Mouse (Mus musculus): ENCODE results near the gene Gm37240. TPM values are rescaled to one million over a fixed set of nuclear protein-coding genes. Genes with fewer than 3 reads are reported as not detected.

Gene Gm37240
- polyA plus RNA-seq, 1 experiment from 2014 or later = 18.1 TPM

GRCm38 (mm10) chr3:84679542-84679941, 1207.8 kb downstream of the Gm37240 start:
- no peak for ATAC-seq (ENCODE audit: low FRiP score, low TSS enrichment)
- WGBS = 83% methylated on average over 8 of the region's 8 CpGs
- no peak for TF ChIP-seq EP300 (optimal IDR thresholded peaks at IDR 0.05)
- TF ChIP-seq CTCF (IDR thresholded peaks at IDR 0.05; ENCODE audit: low read depth) = no peak
- Histone ChIP-seq H3K9me3 (ENCODE audit: control insufficient read depth, low read length) (no peaks in the 10 kb centered on the region), H3K27me3 (ENCODE audit: control insufficient read depth, insufficient read depth, low read length) (no peaks in the 10 kb centered on the region), H3K27ac (replicated peaks) (no peak overlapping the region), H3K4me3 (ENCODE audit: low read depth, low read length) (no peak overlapping the region), H3K4me2 (replicated peaks; ENCODE audit: low read depth) (no peak overlapping the region), H3K36me3 (ENCODE audit: control insufficient read depth, insufficient read depth, low read length) (no peaks in the 10 kb centered on the region), H3K9ac (ENCODE audit: low read length) (no peak overlapping the region), H3K4me1 (replicated peaks; ENCODE audit: control insufficient read depth, insufficient read depth) (no peaks in the 10 kb centered on the region)
- no peak for DNase-seq (ENCODE audit: low spot score)

- no peaks in the 10 kb centered on the region for H3K9me3 ChIP-seq (ENCODE audit: control insufficient read depth, low read length)
- no peak overlapping the region for H3K4me2 ChIP-seq (replicated peaks; ENCODE audit: low read depth)
- H3K4me1 ChIP-seq (replicated peaks; ENCODE audit: control insufficient read depth, insufficient read depth) = no peaks in the 10 kb centered on the region
- H3K27ac ChIP-seq (replicated peaks) = no peak overlapping the region
- H3K36me3 ChIP-seq (ENCODE audit: control insufficient read depth, insufficient read depth, low read length) = no peaks in the 10 kb centered on the region
- ATAC-seq (ENCODE audit: low FRiP score, low TSS enrichment) (no peak), DNase-seq (ENCODE audit: low spot score) (no peak)
- 73% methylated on average over 5 of the region's 5 CpGs for WGBS
- no peaks in the 10 kb centered on the region for H3K27me3 ChIP-seq (ENCODE audit: control insufficient read depth, insufficient read depth, low read length)
- TF ChIP-seq EP300 (optimal IDR thresholded peaks at IDR 0.05) (no peak), CTCF (IDR thresholded peaks at IDR 0.05; ENCODE audit: low read depth) (no peak)
- no peak overlapping the region for H3K4me3 ChIP-seq (ENCODE audit: low read depth, low read length)
- no peak overlapping the region for H3K9ac ChIP-seq (ENCODE audit: low read length)
These were observed 1208.4 kb downstream of the Gm37240 start for GRCm38 (mm10) chr3:84678891-84679290.

- no peak overlapping the region for H3K4me3 ChIP-seq (ENCODE audit: low read depth, low read length)
- WGBS = 84% methylated on average over 5 of the region's 5 CpGs
- no peak overlapping the region for H3K4me2 ChIP-seq (replicated peaks; ENCODE audit: low read depth)
- no peaks in the 10 kb centered on the region for H3K27me3 ChIP-seq (ENCODE audit: control insufficient read depth, insufficient read depth, low read length)
- ATAC-seq (ENCODE audit: low FRiP score, low TSS enrichment) = no peak
- H3K9me3 ChIP-seq (ENCODE audit: control insufficient read depth, low read length) = no peaks in the 10 kb centered on the region
- no peaks in the 10 kb centered on the region for H3K4me1 ChIP-seq (replicated peaks; ENCODE audit: control insufficient read depth, insufficient read depth)
- no peak overlapping the region for H3K27ac ChIP-seq (replicated peaks)
- TF ChIP-seq CTCF (IDR thresholded peaks at IDR 0.05; ENCODE audit: low read depth) (no peak), EP300 (optimal IDR thresholded peaks at IDR 0.05) (no peak)
- no peak for DNase-seq (ENCODE audit: low spot score)
- no peaks in the 10 kb centered on the region for H3K36me3 ChIP-seq (ENCODE audit: control insufficient read depth, insufficient read depth, low read length)
- no peak overlapping the region for H3K9ac ChIP-seq (ENCODE audit: low read length)
These were observed 1211.6 kb downstream of the Gm37240 start for GRCm38 (mm10) chr3:84675710-84676109.

GRCm38 (mm10) chr3:84673552-84673951, 1213.8 kb downstream of the Gm37240 start:
- DNase-seq (ENCODE audit: low spot score) (no peak), ATAC-seq (ENCODE audit: low FRiP score, low TSS enrichment) (no peak)
- Histone ChIP-seq H3K27me3 (ENCODE audit: control insufficient read depth, insufficient read depth, low read length) (no peaks in the 10 kb centered on the region), H3K36me3 (ENCODE audit: control insufficient read depth, insufficient read depth, low read length) (no peaks in the 10 kb centered on the region), H3K9ac (ENCODE audit: low read length) (no peak overlapping the region), H3K9me3 (ENCODE audit: control insufficient read depth, low read length) (no peaks in the 10 kb centered on the region), H3K27ac (replicated peaks) (no peak overlapping the region), H3K4me3 (ENCODE audit: low read depth, low read length) (no peak overlapping the region), H3K4me1 (replicated peaks; ENCODE audit: control insufficient read depth, insufficient read depth) (no peaks in the 10 kb centered on the region), H3K4me2 (replicated peaks; ENCODE audit: low read depth) (no peak overlapping the region)
- TF ChIP-seq CTCF (IDR thresholded peaks at IDR 0.05; ENCODE audit: low read depth) (no peak), EP300 (optimal IDR thresholded peaks at IDR 0.05) (no peak)
- 95% methylated on average over 6 of the region's 6 CpGs for WGBS

GRCm38 (mm10) chr3:84672136-84672535, 1215.2 kb downstream of the Gm37240 start:
- H3K4me2 ChIP-seq (replicated peaks; ENCODE audit: low read depth) = no peak overlapping the region
- no peaks in the 10 kb centered on the region for H3K4me1 ChIP-seq (replicated peaks; ENCODE audit: control insufficient read depth, insufficient read depth)
- no peak for TF ChIP-seq CTCF (IDR thresholded peaks at IDR 0.05; ENCODE audit: low read depth)
- no peak for TF ChIP-seq EP300 (optimal IDR thresholded peaks at IDR 0.05)
- H3K27me3 ChIP-seq (ENCODE audit: control insufficient read depth, insufficient read depth, low read length) = no peaks in the 10 kb centered on the region
- H3K4me3 ChIP-seq (ENCODE audit: low read depth, low read length) = no peak overlapping the region
- H3K9me3 ChIP-seq (ENCODE audit: control insufficient read depth, low read length) = no peaks in the 10 kb centered on the region
- H3K9ac ChIP-seq (ENCODE audit: low read length) = no peak overlapping the region
- 87% methylated on average over 12 of the region's 12 CpGs for WGBS
- no peaks in the 10 kb centered on the region for H3K36me3 ChIP-seq (ENCODE audit: control insufficient read depth, insufficient read depth, low read length)
- DNase-seq (ENCODE audit: low spot score) (no peak), ATAC-seq (ENCODE audit: low FRiP score, low TSS enrichment) (no peak)
- no peak overlapping the region for H3K27ac ChIP-seq (replicated peaks)

- no peak overlapping the region for H3K4me2 ChIP-seq (replicated peaks; ENCODE audit: low read depth)
- H3K4me1 ChIP-seq (replicated peaks; ENCODE audit: control insufficient read depth, insufficient read depth) = no peaks in the 10 kb centered on the region
- DNase-seq (ENCODE audit: low spot score) = no peak
- no peaks in the 10 kb centered on the region for H3K9me3 ChIP-seq (ENCODE audit: control insufficient read depth, low read length)
- H3K36me3 ChIP-seq (ENCODE audit: control insufficient read depth, insufficient read depth, low read length) = no peaks in the 10 kb centered on the region
- H3K27ac ChIP-seq (replicated peaks) = no peak overlapping the region
- TF ChIP-seq EP300 (optimal IDR thresholded peaks at IDR 0.05) (no peak), CTCF (IDR thresholded peaks at IDR 0.05; ENCODE audit: low read depth) (no peak)
- H3K4me3 ChIP-seq (ENCODE audit: low read depth, low read length) = no peak overlapping the region
- 86% methylated on average over 3 of the region's 3 CpGs for WGBS
- ATAC-seq (ENCODE audit: low FRiP score, low TSS enrichment) = no peak
- H3K27me3 ChIP-seq (ENCODE audit: control insufficient read depth, insufficient read depth, low read length) = no peaks in the 10 kb centered on the region
- H3K9ac ChIP-seq (ENCODE audit: low read length) = no peak overlapping the region
These were observed 1218.4 kb downstream of the Gm37240 start for GRCm38 (mm10) chr3:84668957-84669356.
